Mouse (Mus musculus): ENCODE results near the gene Pld3. TPM values are rescaled to one million over a fixed set of nuclear protein-coding genes. Genes with fewer than 3 reads are reported as not detected.

The Pld3 gene
- polyA plus RNA-seq, 1 experiment from 2014 or later, result 148 TPM

GRCm38 (mm10) chr7:27569580-27570224 is 16.7 kb upstream of the Pld3 start:
- no peaks in the 10 kb centered on the region for H3K27me3 ChIP-seq
- POLR2A ChIA-PET, result no interaction called here
- no peak for TF ChIP-seq CTCF (IDR thresholded peaks at IDR 0.05)
- in situ Hi-C loops (cut with MboI; ENCODE audit: low pct_unique_long_range_greater_than_20kb), result no loop called here
- CTCF ChIA-PET, result interaction anchor here (1.3 kb wide), 1 partner anchor 15 kb away, joined by 4 read pairs; no protein-coding TSS in a partner anchor
- DNase-seq (ENCODE audit: low read depth, low spot score) (no peak), ATAC-seq (peak; percentile 41)

- H3K27me3 ChIP-seq, result no peaks in the 10 kb centered on the region
- POLR2A ChIA-PET, result interaction anchor here (0.6 kb wide), 1 partner anchor 1033 kb away, joined by 3 read pairs; no protein-coding TSS in a partner anchor
- DNase-seq (ENCODE audit: low read depth, low spot score), result no peak
- CTCF ChIA-PET, result no interaction called here
- in situ Hi-C loops (cut with MboI; ENCODE audit: low pct_unique_long_range_greater_than_20kb), result no loop called here
- TF ChIP-seq CTCF (IDR thresholded peaks at IDR 0.05), result no peak
- no peak for ATAC-seq
Observed at GRCm38 (mm10) chr7:27560978-27561377, 8.0 kb upstream of the Pld3 start.

DNA sequence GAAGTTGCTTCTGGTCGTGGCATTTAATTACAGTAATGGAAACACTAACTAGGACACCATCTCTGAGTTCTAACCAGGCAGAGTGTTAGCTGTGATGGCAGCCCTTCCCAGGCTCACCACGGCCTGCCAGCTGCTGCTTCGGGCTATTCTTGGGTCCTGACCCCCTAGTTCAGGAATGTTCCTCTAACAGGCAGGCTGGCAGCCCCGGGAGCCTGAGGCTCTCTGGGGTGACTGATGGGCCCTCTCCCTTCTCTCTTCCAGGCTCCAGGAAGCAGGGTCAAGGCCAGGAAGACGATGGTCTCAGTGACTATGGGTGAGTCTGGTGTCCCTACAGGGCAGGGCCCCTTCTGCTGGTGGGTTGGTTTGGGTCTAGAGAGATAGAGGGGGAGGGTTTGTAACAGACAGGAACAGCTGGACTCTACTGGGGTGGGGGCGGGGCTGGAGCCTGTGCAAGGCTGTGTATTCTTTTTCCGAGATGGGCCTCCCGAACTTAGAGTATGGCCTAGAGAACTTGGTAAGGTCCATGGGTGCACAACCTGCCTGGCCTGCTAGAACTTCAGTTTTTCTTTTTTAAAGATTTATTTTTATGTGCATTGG is 7.4 kb upstream of the Pld3 start:
- DNase-seq (ENCODE audit: low read depth, low spot score) (no peak), ATAC-seq (no peak)
- TF ChIP-seq CTCF (IDR thresholded peaks at IDR 0.05), result no peak
- no peaks in the 10 kb centered on the region for H3K27me3 ChIP-seq
- ChIA-PET POLR2A (interaction anchor here (0.6 kb wide), 1 partner anchor 1033 kb away, joined by 3 read pairs; no protein-coding TSS in a partner anchor), CTCF (interaction anchor here (1.0 kb wide), 1 partner anchor 21 kb away, joined by 3 read pairs; no protein-coding TSS in a partner anchor)
- in situ Hi-C loops (cut with MboI; ENCODE audit: low pct_unique_long_range_greater_than_20kb), result no loop called here

DNA sequence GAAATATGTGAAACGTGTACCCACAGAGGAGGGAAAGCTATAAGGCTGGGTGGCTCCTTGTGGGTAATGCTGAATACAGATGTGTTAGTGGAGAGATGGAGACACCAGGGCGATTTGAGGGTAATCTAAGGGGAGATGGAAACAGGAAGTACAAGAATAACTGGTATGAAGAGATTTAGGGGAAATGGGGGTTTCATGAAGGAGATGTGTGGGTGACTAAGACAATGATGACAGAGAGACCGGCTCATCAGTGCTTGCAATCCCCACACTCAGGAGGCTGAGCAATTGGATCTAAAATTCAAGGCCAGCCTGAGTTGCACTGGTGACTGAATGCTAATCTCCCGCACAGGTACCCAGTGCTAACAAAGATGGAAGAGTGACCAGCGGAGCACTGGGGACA is 948 bp downstream of the Pld3 start:
- ATAC-seq (no peak), DNase-seq (ENCODE audit: low read depth, low spot score) (no peak)
- ChIA-PET CTCF (interaction anchor here (2.7 kb wide), 1 partner anchor 25 kb away, joined by 10 read pairs; no protein-coding TSS in a partner anchor), POLR2A (interaction anchor here (1.1 kb wide), 1 partner anchor 10 kb away, joined by 3 read pairs; no protein-coding TSS in a partner anchor)
- in situ Hi-C loops (cut with MboI; ENCODE audit: low pct_unique_long_range_greater_than_20kb), result no loop called here
- H3K27me3 ChIP-seq, result no peaks in the 10 kb centered on the region
- TF ChIP-seq CTCF (IDR thresholded peaks at IDR 0.05), result no peak

DNA sequence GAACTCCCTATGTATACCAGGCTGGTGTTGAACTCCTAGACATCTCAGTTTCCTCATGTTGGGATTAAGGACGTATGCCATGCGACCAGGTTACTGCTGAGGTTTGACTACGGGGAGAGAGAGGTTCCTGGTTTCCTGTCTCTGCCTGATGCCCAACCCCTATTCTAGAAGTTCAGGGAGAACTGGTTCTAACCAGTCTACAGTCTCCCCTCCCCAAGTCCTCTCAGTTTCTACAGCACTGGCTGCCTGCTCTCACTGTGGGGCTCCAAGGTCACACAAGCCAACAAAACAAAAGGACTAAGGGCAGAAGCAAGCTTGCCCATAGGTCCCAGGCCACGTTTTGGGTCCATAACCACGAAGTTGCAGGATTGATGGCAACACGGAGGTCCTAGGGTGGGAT is 3.4 kb downstream of the Pld3 start:
- TF ChIP-seq CTCF (IDR thresholded peaks at IDR 0.05), result no peak

GRCm38 (mm10) chr7:27544675-27545370 is 8.2 kb downstream of the Pld3 start:
- CTCF ChIA-PET, result no interaction called here
- in situ Hi-C loops (cut with MboI; ENCODE audit: low pct_unique_long_range_greater_than_20kb), result no loop called here
- ATAC-seq (no peak), DNase-seq (ENCODE audit: low read depth, low spot score) (no peak)
- POLR2A ChIA-PET, result interaction anchor here (0.6 kb wide), 1 partner anchor 32 kb away, joined by 3 read pairs; no protein-coding TSS in a partner anchor
- no peaks in the 10 kb centered on the region for H3K27me3 ChIP-seq
- no peak for TF ChIP-seq CTCF (IDR thresholded peaks at IDR 0.05)

More for the DNA sequence above, 3.4 kb downstream of the Pld3 start:
- no peak for DNase-seq (ENCODE audit: low read depth, low spot score)
- ATAC-seq, result no peak
- in situ Hi-C loops (cut with MboI; ENCODE audit: low pct_unique_long_range_greater_than_20kb), result no loop called here
- ChIA-PET CTCF (interaction anchor here (2.7 kb wide), 1 partner anchor 23 kb away, joined by 10 read pairs; no protein-coding TSS in a partner anchor), POLR2A (no interaction called here)
- no peaks in the 10 kb centered on the region for H3K27me3 ChIP-seq

DNA sequence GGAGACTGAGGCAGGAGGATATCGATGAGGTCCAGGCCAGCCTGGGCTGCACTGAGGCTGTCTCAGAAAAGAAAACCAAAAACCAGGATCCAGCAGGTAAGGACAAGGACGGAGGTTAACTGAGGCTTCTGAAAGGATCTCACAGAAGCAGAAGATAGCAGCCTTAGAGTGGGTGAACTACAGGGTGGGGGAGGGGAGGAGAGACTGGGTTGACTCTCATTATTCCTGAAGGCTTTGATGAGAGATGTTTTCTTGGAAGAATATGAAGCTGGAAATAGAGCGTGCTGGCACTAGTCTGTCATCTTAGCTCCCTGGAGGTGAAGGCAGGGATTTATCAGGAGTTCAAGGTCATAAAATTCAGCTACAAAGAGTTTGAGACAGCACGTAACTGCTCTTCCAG is 9.2 kb downstream of the Pld3 start:
- in situ Hi-C loops (cut with MboI; ENCODE audit: low pct_unique_long_range_greater_than_20kb), result no loop called here
- ChIA-PET CTCF (no interaction called here), POLR2A (interaction anchor here (0.7 to 1.5 kb wide), 2 partner anchors 10 to 262 kb away, joined by 3 read pairs; no protein-coding TSS in a partner anchor)
- ATAC-seq (no peak), DNase-seq (ENCODE audit: low read depth, low spot score) (no peak)
- no peaks in the 10 kb centered on the region for H3K27me3 ChIP-seq
- TF ChIP-seq CTCF (IDR thresholded peaks at IDR 0.05), result no peak

- ChIA-PET CTCF (interaction anchor here (1.3 kb wide), 1 partner anchor 56 kb away, joined by 5 read pairs; no protein-coding TSS in a partner anchor), POLR2A (interaction anchor here (0.7 to 1.5 kb wide), 2 partner anchors 11 to 262 kb away, joined by 3 read pairs; no protein-coding TSS in a partner anchor)
- TF ChIP-seq CTCF (IDR thresholded peaks at IDR 0.05), result no peak
- no peak for ATAC-seq
- in situ Hi-C loops (cut with MboI; ENCODE audit: low pct_unique_long_range_greater_than_20kb), result no loop called here
- no peaks in the 10 kb centered on the region for H3K27me3 ChIP-seq
- no peak for DNase-seq (ENCODE audit: low read depth, low spot score)
Observed at GRCm38 (mm10) chr7:27543065-27543464, 10.0 kb downstream of the Pld3 start.

DNA sequence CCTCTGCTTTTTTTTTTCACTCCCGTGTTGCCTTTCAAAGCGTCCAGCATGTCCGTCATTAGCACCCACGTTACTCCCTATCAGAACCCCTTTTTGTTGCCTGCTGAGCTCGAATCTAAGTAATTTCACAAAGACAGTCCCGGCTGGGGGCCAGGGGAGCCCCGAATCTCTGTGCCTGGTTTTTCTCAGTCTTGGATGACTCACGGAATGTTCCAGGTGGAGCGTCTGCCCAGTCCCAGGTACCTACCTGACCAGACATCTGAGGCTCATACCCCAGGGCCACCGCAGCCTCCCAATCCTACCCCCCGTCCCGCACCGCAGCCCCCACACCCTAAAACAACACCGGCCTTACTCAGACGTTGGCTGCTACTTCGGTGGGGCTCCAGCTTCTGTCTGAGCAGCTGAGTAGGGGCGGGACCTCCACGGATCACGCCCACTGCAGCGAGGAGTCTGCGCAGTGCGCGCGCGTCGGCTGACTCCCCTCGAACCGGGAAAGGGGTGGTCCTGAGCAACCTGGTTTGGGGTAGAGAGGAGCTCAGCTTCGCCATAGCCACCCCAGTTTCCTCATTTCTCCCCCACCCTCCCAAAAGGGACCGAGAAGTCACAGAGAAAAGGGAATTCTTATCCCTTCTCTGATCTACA is 10.5 kb downstream of the Pld3 start:
- no peak for DNase-seq (ENCODE audit: low read depth, low spot score)
- no peaks in the 10 kb centered on the region for H3K27me3 ChIP-seq
- in situ Hi-C loops (cut with MboI; ENCODE audit: low pct_unique_long_range_greater_than_20kb), result no loop called here
- ChIA-PET POLR2A (interaction anchor here (1.1 kb wide), 1 partner anchor 9 kb away, joined by 3 read pairs; no protein-coding TSS in a partner anchor), CTCF (interaction anchor here (0.8 to 1.3 kb wide), 2 partner anchors 55 to 136 kb away, joined by 4 to 5 read pairs; no protein-coding TSS in a partner anchor)
- peak; percentile 88 for ATAC-seq
- TF ChIP-seq CTCF (IDR thresholded peaks at IDR 0.05), result no peak

DNA sequence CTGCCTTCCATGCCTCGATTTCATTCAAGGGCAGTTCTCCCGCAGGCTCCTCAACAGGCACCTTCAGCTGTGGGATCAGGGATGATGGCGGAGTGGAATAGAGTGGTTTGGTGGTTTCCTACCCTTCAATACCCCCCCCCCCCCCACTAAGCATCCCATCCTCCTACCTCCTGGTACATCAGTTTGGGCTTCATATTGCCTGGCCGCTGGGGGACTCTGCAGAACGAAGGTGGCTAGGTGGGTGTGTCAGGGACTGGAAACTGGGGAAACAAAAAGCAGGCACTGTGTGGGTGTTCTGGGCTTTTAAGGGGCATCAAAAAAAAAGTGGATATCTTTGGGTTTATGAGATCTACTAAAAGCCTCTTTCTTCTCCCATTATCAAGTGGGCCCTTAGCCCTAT is 11.1 kb downstream of the Pld3 start:
- TF ChIP-seq CTCF (IDR thresholded peaks at IDR 0.05), result no peak
- no peaks in the 10 kb centered on the region for H3K27me3 ChIP-seq
- in situ Hi-C loops (cut with MboI; ENCODE audit: low pct_unique_long_range_greater_than_20kb), result no loop called here
- DNase-seq (ENCODE audit: low read depth, low spot score), result no peak
- no peak for ATAC-seq
- ChIA-PET CTCF (interaction anchor here (0.8 to 1.3 kb wide), 2 partner anchors 54 to 135 kb away, joined by 4 to 5 read pairs; no protein-coding TSS in a partner anchor), POLR2A (interaction anchor here (1.1 kb wide), 1 partner anchor 10 kb away, joined by 3 read pairs; no protein-coding TSS in a partner anchor)
